Mouse (Mus musculus): ENCODE data around the gene Nucb2.

Nucb2 gene

GRCm38 (mm10) chr7:116519805-116520204 lies 15.6 kb downstream of the Nucb2 start:
- DNase-seq (ENCODE audit: low spot score in 2 of 2), result no peak

- no peak for DNase-seq (ENCODE audit: low spot score in 2 of 2)
These were observed 20.4 kb downstream of the Nucb2 start for GRCm38 (mm10) chr7:116524577-116524976.

GRCm38 (mm10) chr7:116529793-116530192 lies 25.6 kb downstream of the Nucb2 start:
- peak in 1 of 2 experiments; percentile 46 for DNase-seq (ENCODE audit: low spot score in 2 of 2)

GRCm38 (mm10) chr7:116530470-116530869 lies 26.3 kb downstream of the Nucb2 start:
- no peak for DNase-seq (ENCODE audit: low spot score in 2 of 2)

GRCm38 (mm10) chr7:116531311-116531710 lies 27.1 kb downstream of the Nucb2 start:
- DNase-seq (ENCODE audit: low spot score in 2 of 2), result no peak

GRCm38 (mm10) chr7:116556834-116557233 lies 52.7 kb downstream of the Nucb2 start:
- DNase-seq (ENCODE audit: low spot score in 2 of 2), result no peak

- DNase-seq (ENCODE audit: low spot score in 2 of 2), result no peak
These were observed 70.4 kb downstream of the Nucb2 start for GRCm38 (mm10) chr7:116574551-116574950.
